Mouse (Mus musculus): ENCODE data around the gene Arl5c.

Gene Arl5c

DNA sequence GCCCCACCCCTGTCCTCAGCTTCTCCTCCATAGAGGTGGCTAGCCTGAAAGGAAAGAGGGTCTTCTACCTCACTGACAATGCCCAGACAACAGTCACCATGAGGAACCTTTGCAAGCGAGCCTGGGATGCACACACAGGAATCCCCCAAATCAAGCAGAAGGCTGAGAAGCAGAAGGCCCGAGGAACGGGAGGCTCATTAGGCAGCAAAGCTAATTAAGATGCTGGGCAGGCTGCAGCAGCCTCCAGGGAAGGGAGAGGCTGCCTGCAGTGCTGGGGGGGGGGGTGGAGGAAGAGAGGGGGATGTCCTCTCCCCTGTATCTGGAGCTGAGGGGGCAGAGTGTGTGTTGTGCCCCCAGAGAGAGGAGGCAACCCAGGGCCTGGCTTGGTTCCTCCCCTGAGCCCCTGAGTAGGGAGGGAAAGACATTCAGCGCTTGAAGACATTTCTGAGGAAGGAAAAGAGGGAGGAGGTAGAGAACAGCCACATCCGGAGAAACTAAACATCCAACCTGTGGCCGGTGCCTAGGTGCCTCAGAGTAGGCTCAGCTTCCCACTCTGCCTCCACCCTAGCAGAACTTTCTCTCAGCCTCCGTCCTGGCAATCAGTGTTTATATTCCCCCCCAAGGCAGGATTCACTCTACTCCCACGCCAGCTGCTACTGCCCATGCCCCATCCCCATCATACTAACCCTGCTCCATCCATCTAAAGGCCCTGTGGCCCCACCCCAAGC lies 24.1 kb upstream of the Arl5c start:
- DNase-seq (ENCODE audit: low spot score) = no peak

DNA sequence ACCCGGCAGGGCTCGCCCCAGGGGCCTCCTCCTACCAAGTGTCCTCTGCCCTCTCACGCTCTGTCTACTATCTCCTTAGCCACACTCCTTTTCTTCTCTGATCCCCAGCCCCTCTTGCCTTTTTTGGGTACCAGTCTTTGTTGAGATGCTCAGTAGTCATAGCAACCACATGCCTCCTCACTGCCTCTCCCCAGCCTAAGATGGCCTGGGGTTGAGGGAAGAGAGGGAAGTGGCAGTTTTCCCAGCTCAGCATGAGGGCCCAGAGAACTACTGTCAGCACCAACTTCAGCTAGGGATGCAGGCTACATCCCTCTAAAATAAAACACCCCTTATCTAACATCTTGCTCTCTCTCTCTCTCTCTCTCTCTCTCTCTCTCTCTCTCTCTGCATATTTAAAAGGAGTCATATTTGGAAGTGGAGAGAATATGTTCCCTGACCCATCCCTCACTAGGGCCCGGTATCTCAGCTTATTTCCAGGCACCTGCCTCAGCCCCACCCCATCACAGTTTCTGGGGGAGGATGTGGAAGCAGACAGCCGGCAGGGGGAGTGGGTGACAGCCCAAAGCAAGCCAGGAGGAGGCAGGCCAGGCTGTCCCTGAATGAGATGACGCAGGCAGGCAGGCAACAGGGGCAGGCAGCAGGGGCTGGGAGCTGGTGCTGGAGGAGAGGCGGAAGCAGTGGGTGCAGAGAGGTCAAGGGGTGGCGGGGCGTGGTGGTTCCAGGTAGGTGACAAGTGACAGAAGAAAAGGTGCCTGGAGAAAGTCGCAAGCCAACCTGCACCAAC lies 23.1 kb upstream of the Arl5c start:
- DNase-seq (ENCODE audit: low spot score) = no peak

DNA sequence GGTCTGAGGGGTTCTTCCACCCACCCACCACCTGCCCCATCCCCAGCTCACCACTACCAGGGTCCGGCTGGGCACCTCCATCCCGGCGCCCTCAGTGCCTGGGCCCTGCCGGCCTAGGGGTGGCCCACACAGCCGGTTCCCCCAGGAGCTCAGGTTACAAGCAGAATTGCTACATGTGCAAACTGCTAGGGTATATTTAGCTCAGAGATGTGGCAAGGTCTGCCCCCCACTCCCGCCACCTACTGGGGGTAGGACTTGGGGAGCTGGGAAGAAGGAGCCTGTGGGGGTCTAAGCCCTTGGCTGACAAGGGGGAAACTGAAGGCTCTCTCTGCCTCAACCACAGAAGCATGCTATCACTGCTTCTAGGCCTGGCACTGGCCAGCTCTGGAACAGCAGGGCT lies 22.2 kb upstream of the Arl5c start:
- DNase-seq (ENCODE audit: low spot score) = no peak

DNA sequence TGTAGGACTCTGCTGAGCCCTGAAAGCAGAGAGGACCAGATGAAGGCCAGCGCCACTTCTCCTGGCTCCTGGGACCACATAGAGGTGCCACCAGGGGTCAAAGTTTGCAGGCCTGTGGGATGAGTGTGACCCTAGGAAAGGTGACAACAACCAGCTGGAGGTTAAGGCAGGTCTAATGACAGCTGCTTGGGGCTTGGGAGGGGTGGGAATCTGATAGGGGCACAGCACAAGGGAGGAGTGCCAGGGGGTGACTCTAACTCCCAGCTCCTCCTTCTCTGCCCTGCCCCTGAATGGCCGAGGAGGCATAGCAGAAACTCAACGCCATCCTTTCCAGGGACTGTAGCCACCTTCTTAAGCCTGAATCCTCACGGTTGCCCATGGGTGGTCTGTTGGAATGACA lies 20.8 kb upstream of the Arl5c start:
- DNase-seq (ENCODE audit: low spot score) = no peak

- no peak for DNase-seq (ENCODE audit: low spot score)
Measured at GRCm38 (mm10) chr11:98016177-98016576, 20.2 kb upstream of the Arl5c start.

DNA sequence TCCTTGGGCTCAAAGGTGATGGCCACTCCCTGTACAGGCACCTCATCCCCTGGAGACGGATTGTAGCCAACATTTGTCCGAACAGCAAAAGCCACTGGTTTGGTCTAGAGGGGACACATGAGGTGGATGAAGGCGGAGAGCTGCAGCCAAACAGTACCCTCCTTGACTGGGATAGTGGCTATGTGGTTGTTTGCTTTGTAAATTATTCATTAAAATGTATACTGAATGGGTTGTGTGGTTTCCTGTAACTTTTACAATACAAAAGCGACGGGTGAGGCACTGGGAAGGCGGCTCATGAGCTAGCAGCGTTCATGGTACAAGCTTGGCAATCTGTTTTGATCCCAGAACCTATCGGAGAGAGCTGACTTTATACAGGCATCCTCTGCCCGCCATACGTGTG lies 16.9 kb upstream of the Arl5c start:
- no peak for DNase-seq (ENCODE audit: low spot score)

DNA sequence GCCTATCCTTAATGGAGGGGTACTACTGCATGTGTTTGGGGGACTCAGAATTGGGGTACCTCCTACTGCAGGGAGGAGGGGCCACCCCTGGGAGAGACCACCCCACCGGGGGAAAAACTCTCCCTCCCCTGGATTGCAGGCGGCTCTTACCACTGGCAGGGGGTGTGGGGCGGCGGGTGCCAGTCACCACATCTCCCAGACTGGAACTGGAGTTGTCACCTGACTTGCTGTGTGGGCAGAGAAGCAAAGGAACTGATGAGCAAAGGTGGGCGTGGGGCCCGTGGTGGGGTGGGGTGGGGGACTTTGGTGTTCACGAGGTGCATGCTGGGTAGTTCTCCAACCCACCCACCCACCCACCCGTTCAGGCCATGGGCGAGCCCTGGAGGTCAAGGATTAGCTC lies 15.7 kb upstream of the Arl5c start:
- DNase-seq (ENCODE audit: low spot score) = no peak

- DNase-seq (ENCODE audit: low spot score) = no peak
Measured at GRCm38 (mm10) chr11:98008087-98008486, 12.1 kb upstream of the Arl5c start.

- DNase-seq (ENCODE audit: low spot score) = no peak
Measured at GRCm38 (mm10) chr11:98005686-98006085, 9.7 kb upstream of the Arl5c start.

GRCm38 (mm10) chr11:98005076-98005475 lies 9.1 kb upstream of the Arl5c start:
- no peak for DNase-seq (ENCODE audit: low spot score)

DNA sequence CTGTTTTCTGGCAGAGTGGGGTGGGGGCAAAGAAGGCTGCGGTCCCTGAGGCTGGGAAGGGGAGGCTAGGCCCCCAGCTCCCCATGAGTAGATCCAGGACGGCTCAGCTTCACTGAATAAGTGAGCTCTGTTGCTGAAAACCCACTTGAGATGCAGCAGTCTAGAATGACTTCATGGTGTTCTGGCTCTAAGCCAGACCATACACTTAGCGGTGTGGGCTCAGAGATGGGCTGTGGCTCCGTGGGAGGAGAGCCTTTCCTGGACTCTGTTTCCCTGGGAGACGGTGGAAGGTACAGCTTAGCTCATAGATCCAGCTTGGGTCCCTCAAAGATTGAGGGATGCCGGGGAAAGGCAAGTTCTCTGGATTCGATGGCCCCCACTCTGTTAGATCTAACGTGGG lies 8.2 kb upstream of the Arl5c start:
- no peak for DNase-seq (ENCODE audit: low spot score)

GRCm38 (mm10) chr11:98003171-98003671 lies 7.2 kb upstream of the Arl5c start:
- no peak for DNase-seq (ENCODE audit: low spot score)

DNA sequence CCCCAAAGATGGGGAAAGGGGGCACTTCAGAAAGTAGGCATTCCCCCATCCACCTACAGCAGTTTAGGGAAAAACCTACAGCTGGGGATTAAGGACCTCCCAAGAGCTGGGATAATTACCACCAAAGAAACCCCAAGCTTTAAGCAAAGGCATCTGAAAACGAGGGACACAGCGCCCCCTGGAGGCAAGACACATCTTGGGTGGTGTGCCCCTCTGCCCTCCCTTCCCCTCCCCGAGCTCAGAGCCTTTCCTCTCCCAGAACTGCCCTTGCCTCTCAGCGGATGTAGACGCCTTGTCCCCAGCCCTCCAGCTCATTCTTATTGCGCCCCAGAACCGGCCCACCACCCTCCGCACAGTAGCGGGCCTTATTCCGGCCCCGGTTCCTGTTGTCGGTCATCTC lies 6.6 kb upstream of the Arl5c start:
- peak; percentile 64 for DNase-seq (ENCODE audit: low spot score)

DNA sequence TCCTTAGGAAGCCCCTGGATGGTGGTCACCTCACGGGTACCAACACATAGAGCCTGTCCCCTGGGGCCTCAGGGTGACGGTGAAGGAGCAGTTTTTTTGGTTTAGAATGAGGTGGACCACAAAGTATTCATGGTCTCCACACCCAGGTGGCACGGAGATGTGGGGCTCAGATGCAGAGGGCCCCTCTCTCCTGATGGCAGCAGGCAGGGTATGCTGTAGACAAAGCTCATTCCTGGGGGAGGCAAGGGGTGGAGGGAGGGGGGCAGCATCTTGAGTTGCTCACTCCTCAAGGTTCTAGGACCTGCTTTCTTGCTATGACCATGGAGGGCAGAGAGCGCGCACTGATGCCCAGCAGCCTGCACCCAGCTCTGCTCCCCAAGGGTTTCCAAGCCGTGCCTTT lies 6.0 kb upstream of the Arl5c start:
- no peak for DNase-seq (ENCODE audit: low spot score)

GRCm38 (mm10) chr11:98001351-98001824 lies 5.4 kb upstream of the Arl5c start:
- no peak for DNase-seq (ENCODE audit: low spot score)

GRCm38 (mm10) chr11:98000378-98001140 lies 4.6 kb upstream of the Arl5c start:
- peak; percentile 61 for DNase-seq (ENCODE audit: low spot score)

- DNase-seq (ENCODE audit: low spot score) = no peak
Measured at GRCm38 (mm10) chr11:97999748-98000147, 3.8 kb upstream of the Arl5c start.

DNA sequence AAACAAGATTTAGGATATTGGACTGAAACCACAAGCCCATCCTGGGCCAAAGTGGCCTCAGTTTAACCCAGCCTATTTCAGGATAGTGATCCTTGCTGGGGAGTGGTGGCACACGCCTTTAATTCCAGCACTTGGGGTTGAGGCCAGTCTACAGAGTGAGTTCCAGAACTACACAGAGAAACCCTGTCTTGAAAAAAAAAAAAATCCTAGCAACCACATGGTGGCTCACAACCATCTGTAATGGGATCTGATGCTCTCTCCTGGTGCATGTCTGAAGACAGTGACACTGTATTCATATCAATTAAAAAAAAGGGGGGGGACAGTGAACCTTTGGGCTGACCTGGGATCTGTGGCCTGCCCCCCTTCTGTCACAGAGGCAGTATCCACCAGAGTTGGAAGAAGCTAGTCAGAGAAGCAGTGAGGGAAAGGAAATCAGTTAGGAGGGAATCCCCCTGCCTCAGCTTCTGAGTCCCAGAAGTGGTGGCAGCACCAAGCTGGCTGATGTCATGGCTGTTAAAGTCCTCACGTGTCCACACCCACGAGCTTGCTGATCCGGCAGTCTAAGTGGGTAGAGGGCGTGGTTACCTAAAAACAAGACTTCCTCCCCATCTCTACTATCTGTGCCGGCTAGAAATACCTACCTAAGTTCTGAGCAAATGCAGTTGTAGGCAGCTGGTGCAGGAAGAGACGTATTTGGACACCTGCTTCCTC lies 3.1 kb upstream of the Arl5c start:
- peak; percentile 58 for DNase-seq (ENCODE audit: low spot score)

GRCm38 (mm10) chr11:97998074-97998793 lies 2.3 kb upstream of the Arl5c start:
- DNase-seq (ENCODE audit: low spot score) = no peak

GRCm38 (mm10) chr11:97997387-97997960 lies 1.5 kb upstream of the Arl5c start:
- no peak for DNase-seq (ENCODE audit: low spot score)

DNA sequence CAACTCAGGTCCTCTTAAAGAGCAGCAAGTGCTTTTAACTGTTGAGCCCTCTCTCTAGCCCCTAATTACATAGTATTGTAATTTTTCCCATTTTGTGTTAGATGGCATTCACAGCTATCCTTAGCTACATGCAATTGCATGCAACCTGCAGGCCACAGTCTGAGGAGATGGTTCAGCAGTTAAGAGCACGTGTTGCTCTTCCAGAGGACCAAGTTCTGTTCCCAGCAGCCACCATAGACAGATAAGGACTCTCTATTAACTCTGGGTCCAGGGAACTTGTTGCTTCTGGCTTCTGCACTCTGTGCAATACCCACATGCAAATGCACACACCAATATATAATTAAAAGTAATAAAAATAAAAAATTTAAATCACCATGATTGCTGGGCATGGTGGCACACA lies 710 bp upstream of the Arl5c start:
- no peak for DNase-seq (ENCODE audit: low spot score)
